In the genomic region with DNA sequence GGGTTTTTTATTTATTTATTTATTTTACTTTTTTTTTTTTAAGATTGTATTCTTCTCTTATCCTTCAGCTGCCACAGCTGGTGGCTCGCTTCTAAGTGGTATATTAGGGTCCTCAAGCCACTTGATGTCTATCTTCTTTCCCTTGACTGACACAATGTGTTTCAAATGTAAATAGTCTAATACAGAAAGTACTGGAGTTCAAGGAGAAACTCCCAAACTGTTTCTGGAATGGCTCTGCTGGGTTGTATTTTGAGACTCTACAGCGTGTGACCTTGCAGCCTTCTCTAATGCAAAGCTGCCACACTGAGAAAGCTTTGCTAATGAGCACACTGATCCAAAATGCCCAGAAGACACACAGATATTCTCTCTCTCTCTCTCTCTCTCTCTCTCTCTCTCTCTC, we compare ENCODE assay signal across 16 mouse cellular contexts.
"Had no signal": no experiment of that assay in that cellular context is flagged by ENCODE, and none has a peak within 500 bp of the region (broad histone marks: within the 10 kb centered on the region; RNA-seq: fewer than 3 reads in every experiment).

No protein-coding gene starts in this region.

- H3K27me3 ChIP-seq: kidney, embryonic 15.5 days; limb, embryonic 13.5 days; liver, embryonic 15.5 days; megakaryocyte, embryonic 14.5 days; neural tube, embryonic 15.5 days had no signal

- H3K27ac ChIP-seq: kidney, embryonic 15.5 days; limb, embryonic 13.5 days; liver, embryonic 15.5 days; macrophage; neural tube, embryonic 15.5 days; stomach, postnatal 0 days had no signal

- H3K4me1 ChIP-seq: kidney, embryonic 15.5 days; limb, embryonic 13.5 days; liver, embryonic 15.5 days; megakaryocyte, embryonic 14.5 days had no signal

- H3K9ac ChIP-seq: kidney, embryonic 15.5 days; limb, embryonic 13.5 days; liver, embryonic 15.5 days; lung, embryonic 14.5 days; neural tube, embryonic 15.5 days had no signal

- H3K4me2 ChIP-seq: kidney, embryonic 15.5 days; limb, embryonic 13.5 days; liver, embryonic 15.5 days; lung, embryonic 14.5 days; neural tube, embryonic 15.5 days had no signal

- H3K36me3 ChIP-seq: kidney, embryonic 15.5 days; limb, embryonic 13.5 days; liver, embryonic 15.5 days; neural tube, embryonic 15.5 days had no signal

- DNase-seq: kidney, adult 2 months; kidney, postnatal 14 days; left cerebral cortex, postnatal 4 days; lung, embryonic 14.5 days; lung, postnatal 10 days; right cerebral cortex, adult 18-20 months; right cerebral cortex, postnatal 25 days; thymus, postnatal 4 days had no signal

- H3K4me3 ChIP-seq: kidney, embryonic 15.5 days; limb, embryonic 13.5 days; liver, embryonic 15.5 days; megakaryocyte, embryonic 14.5 days; myocyte; neural tube, embryonic 15.5 days had no signal

- H3K9me3 ChIP-seq: kidney, embryonic 15.5 days; limb, embryonic 13.5 days; liver, embryonic 15.5 days; megakaryocyte, embryonic 14.5 days; neural tube, embryonic 15.5 days had no signal
